Mouse (Mus musculus) small intestine, adult 2 months (tissue): ENCODE measurements at regions not wholly inside any gene's neighbourhood (a gene's known extent, or its start where the extent isn't known, plus 50 kb on each side); places are given as distances from the start of the nearest gene placed in this dataset.

Experiments
- CTCF ChIP-seq: fragments of 200-500 bp; IDR thresholded peaks from 2 replicates; pipeline ENCODE4 v1.5.1; 2012; ENCODE audit warnings: low read depth, mild to moderate bottlenecking, control low read depth, inconsistent platforms, low read length, moderate library complexity, mixed read lengths; ENCODE audit not compliant: insufficient replicate concordance, insufficient read length; ENCODE audit errors: extremely low read depth
- POLR2A ChIP-seq: fragments of 200-500 bp; IDR thresholded peaks from 2 replicates; pipeline ENCODE4 v1.6.1; 2012; ENCODE audit warnings: low read depth, mild to moderate bottlenecking, control low read depth, inconsistent platforms, low read length, moderate library complexity

DNA sequence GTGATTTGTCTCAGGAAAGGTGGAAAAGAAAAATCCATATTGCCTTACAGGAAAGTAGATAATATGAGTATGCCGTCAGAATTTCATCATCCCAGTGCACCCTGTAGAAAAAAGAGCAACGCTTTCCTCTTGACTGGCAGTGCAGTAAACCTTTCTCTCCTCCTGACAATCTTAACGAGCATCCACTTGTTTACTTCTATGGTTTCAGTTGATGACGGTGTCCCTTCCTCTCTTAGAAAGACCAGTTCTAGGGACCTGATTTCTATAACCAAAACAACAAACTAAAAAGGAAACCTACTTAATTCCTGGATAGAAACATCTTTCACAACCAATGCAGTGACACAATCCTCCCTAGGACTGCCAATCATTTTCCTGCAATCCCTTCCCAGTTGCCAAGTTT lies 714.3 kb upstream of the Cited2 start:
- TF ChIP-seq POLR2A (no peak), CTCF (no peak)
